Mouse (Mus musculus): ENCODE results near the gene Mical3.

- TF ChIP-seq CTCF (IDR thresholded peaks at IDR 0.05), result no peak
- no peak for TF ChIP-seq POLR2A (IDR thresholded peaks at IDR 0.05; ENCODE audit: insufficient read depth, low read depth, low read length)
- no peak for TF ChIP-seq EP300 (IDR thresholded peaks at IDR 0.05; ENCODE audit: insufficient read depth, low read depth, low read length)
Measured at GRCm38 (mm10) chr6:121128736-121129135, 2.1 kb downstream of the Mical3 start.
